Mouse (Mus musculus) ovary, postnatal 10 days (tissue): ENCODE measurements at regions not wholly inside any gene's neighbourhood (a gene's known extent, or its start where the extent isn't known, plus 50 kb on each side); places are given as distances from the start of the nearest gene placed in this dataset.
"Not testable (repeated sequence)": the region's sequence is repeated elsewhere in the genome, so short reads cannot be mapped to it uniquely, and the experiment has no call there.

Source experiments
- DNase-seq: peaks from one replicate; pipeline ENCODE4 v3.0.0; 2022; ENCODE audit warnings: low spot score

- DNase-seq: no peak
Measured at GRCm38 (mm10) chr10:91447974-91448703, 267.0 kb upstream of the Tmpo start.

- no peak for DNase-seq
Measured at GRCm38 (mm10) chr10:91443321-91443720, 262.2 kb upstream of the Tmpo start.

DNA sequence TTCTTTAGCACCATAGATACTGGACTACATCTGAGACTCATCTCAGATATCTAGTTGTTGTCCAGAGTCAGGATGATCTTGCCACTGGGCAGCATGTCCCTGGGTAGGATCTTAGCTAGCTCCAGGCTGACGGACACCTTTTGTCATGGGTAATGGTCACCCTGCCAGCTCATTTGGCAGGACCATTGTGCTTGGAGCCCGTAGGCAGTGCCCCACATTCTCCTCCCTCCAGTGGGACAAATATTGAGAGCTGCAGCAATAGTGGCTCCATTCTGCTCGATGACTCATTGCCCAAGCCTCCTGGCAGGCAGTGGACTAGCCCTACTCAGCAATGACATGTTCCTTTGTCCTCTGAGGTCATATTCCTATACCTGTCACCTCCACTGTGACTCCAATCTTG is 258.9 kb upstream of the Tmpo start:
- no peak for DNase-seq

DNA sequence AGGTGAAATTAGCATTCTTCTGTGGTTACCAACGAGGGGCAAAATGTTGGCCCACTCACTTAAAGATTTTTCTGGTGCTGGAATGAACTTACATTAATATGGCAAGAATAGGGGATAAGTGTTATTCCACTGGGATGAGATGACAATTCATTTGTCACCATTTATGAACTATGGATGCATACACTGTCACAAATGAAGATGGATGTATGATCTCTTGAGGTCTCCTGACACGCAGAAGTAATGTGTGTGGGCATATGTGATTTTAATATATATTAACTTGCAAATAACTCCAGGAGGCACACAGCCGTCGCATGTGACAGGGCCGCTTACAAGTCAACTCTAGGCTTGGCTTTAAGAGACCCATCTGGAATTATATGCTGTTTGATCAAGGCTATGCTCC is 256.8 kb upstream of the Tmpo start:
- no peak for DNase-seq

GRCm38 (mm10) chr10:91436091-91436569 is 255.0 kb upstream of the Tmpo start:
- peak; percentile 2 for DNase-seq

- no peak for DNase-seq
Measured at GRCm38 (mm10) chr10:91430281-91430680, 249.2 kb upstream of the Tmpo start.

- DNase-seq: no peak
Measured at GRCm38 (mm10) chr10:91426584-91426983, 245.5 kb upstream of the Tmpo start.

DNA sequence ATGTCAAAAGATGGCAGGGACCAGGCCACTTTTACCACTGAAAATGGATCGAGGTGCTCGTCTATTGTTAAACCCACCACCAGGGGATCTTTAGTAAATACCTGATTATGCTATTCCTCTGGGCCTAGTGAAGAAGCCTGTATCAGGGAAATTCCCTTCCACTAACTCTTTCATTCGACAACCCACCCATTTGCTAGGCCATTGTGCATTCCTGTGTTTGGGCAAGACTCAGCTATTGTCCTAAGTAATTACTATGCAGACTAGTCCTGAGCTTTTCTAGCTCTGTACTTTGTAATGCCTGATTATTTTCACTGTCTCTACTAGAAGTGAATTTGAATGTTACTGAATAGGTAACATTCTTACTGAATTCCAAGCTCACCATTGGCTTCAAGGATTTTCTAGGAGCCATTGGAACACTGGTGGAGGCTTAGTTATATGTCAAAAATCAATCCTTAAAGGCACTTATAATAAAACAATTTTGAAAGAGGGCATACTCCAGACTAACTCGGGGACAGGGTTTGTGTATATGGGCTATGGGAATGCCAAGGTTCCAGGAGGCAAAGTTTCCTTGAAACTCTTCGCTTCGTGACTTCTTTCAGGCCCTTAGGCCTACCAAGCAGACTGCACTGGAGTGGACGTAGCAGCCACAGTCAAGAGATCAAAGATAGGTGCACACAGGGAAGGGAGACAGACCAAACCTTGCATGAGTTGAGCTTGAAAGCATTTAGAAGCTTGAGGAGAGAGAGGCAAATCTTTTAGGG is 244.7 kb upstream of the Tmpo start:
- DNase-seq: not testable (repeated sequence)

DNA sequence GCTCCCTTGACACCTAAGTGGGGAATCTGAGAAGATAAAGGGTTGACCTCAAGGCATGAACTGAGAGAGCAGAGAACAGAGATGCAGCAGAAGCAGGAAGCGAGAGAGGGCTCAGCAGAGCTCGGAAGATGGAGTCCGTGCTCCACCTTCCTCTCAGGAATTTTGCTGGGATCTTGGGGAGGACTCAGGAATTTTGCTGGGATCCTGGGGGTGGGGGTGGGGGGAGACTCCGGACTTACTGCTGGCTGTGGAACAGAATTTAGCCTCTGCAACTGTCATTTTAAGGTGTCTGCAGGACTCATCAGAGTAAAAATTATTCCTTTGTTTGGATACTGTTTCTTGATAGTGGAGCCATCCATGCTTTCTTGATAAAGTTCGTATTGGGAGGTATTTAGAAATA is 243.7 kb upstream of the Tmpo start:
- DNase-seq: no peak

- DNase-seq: no peak
Measured at GRCm38 (mm10) chr10:91387255-91387654, 206.1 kb upstream of the Tmpo start.

- no peak for DNase-seq
Measured at GRCm38 (mm10) chr10:91384372-91384771, 203.3 kb upstream of the Tmpo start.

- DNase-seq: no peak
Measured at GRCm38 (mm10) chr10:91376683-91377082, 195.6 kb upstream of the Tmpo start.

- no peak for DNase-seq
Measured at GRCm38 (mm10) chr10:91367488-91367887, 186.4 kb upstream of the Tmpo start.

- no peak for DNase-seq
Measured at GRCm38 (mm10) chr10:91362587-91362986, 181.5 kb upstream of the Tmpo start.

DNA sequence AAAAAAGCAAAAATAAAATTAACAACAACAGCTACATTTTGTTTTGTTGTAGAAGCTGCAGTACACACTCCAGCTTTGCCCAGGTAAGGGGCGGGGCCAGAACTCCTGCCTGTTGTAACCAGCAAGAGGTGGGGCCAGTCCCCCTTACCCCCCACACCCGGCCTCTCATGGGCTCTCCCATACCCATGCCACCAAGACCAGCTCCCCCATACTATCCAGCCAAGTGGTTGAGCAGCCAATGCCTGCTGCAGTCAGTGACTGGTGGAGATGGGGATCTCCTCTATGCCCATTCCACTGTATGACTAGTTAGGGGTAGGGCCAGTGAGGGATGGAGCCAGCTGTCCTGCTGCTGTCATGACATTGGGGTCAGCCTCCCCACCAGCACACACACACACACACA is 180.5 kb upstream of the Tmpo start:
- DNase-seq: no peak

DNA sequence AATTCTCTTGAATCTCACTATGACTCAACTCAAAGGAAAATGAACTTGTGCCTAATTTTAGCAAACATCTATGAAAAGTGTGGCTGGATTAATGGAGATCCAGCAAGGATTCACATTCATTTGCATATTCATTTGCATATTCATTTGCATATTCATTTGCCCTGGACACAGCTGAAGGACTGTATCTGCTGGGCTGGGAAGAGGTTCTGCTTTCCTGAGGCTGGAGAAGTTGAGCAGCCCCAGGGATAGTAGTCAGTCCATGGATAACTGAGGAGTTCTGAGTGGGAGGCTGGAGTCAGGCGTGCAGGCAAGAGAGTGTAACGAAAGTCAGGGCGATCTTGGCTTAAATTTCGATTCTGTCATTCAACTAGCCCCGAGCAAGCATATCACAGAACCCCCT is 164.3 kb upstream of the Tmpo start:
- DNase-seq: no peak

DNA sequence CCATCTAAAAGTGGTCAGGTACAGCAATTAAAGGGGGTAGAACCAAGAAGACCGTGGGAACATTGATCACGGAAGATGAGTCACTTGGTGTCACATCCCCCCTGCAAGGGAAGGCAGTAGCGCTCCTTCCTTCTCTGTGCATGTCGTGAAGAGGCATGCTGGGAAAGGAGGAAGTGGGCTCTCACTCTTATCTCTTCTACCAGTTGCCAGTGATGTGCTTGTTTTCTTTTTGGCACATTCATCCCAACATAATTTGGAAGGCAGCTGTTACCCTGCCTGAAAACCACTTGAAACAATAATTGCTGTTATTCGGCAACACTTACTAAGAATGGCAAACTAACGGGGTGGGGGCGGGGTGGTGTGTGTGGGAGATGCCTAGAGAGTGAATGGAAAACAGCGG is 161.0 kb upstream of the Tmpo start:
- no peak for DNase-seq

DNA sequence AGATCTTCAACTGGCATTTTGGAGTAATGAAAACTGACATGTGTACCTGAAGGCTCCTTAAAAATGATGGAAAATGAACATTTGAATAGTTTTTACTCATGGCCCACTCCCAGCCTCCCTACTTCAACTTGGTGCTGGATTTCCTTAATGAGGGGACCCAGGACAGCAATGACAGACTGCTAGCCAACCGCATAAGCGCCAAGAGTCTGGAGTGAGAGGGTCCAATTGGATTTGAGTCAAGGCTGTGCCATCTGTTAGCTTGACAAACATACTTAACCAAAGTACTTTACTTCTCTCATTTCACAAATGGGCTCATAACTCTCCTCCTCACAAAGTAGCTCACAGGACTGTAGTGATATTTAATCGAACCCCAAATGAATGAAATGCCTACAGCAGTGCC is 158.2 kb upstream of the Tmpo start:
- no peak for DNase-seq

- DNase-seq: no peak
Measured at GRCm38 (mm10) chr10:91326661-91327312, 145.7 kb upstream of the Tmpo start.

GRCm38 (mm10) chr10:91326144-91326655 is 145.1 kb upstream of the Tmpo start:
- no peak for DNase-seq

- no peak for DNase-seq
Measured at GRCm38 (mm10) chr10:91321226-91321625, 140.1 kb upstream of the Tmpo start.

DNA sequence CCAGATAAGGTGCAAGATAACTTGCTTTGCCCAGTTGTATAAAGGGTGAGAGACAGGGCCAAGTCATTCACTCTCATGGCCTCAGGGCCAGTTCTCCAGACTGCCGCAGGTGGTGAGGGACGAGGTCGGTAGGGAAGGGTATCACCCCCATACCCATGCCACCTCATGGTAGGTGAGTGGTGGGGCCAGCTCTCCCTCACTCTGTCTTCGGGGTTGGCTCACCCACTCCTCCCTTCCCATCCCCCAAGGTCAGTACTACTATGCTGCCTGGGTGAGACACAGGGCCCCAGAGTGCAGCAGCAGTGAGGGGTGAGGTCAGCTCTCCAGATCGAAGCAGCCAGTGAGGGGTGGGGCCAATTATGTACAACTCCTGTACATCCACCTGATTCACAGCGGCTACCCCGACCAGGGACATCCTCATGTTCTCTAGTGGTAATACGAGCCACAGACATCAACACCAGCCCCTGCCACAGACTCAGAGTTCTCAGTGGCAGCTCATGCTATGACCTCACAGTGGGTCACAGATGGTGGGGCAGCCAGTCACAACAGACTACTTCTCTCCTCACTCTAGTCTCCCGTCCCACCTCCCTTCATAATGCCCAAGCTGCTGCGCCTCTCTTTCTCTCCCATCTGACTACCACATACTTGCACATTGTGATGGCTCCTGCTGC is 138.5 kb upstream of the Tmpo start:
- no peak for DNase-seq
